Mouse (Mus musculus) forebrain, embryonic 10.5 days (tissue): ENCODE results near the gene Tor2a. TPM values are rescaled to one million over a fixed set of nuclear protein-coding genes. Genes with fewer than 3 reads are reported as not detected.

Experiments
- DNase-seq: peaks from one replicate; pipeline ENCODE4 v3.0.0-alpha.2; 2017; ENCODE audit warnings: low spot score; ENCODE audit errors: extremely low spot score
- H3K27ac ChIP-seq: fragments of 300-500 bp; sonication (generic); 2 replicates; pipeline ENCODE4 v1.5.1; 2016; ENCODE audit warnings: mild to moderate bottlenecking
- H3K27me3 ChIP-seq: fragments of 300-500 bp; sonication (generic); 2 replicates; pipeline ENCODE4 v1.6.1; 2016; ENCODE audit warnings: mild to moderate bottlenecking; ENCODE audit not compliant: poor library complexity, severe bottlenecking
- H3K36me3 ChIP-seq: fragments of 300-500 bp; sonication (generic); replicated peaks from 2 replicates; pipeline ENCODE4 v1.6.1; 2016; ENCODE audit warnings: mild to moderate bottlenecking, moderate library complexity
- H3K4me1 ChIP-seq: fragments of 300-500 bp; sonication (generic); 2 replicates; pipeline ENCODE4 v1.6.1; 2016
- H3K4me3 ChIP-seq: fragments of 300-500 bp; sonication (generic); 2 replicates; pipeline ENCODE4 v1.5.1; 2016; ENCODE audit warnings: mild to moderate bottlenecking, moderate library complexity
- H3K9me3 ChIP-seq: fragments of 300-500 bp; sonication (generic); 2 replicates; pipeline ENCODE4 v1.6.1; 2016; ENCODE audit warnings: mild to moderate bottlenecking, moderate library complexity
- WGBS: fragments of 180-500 bp; shearing (Covaris S2); methylation state at CpG from one replicate; pipeline ENCODE4 v1.1.7; 2016; 5-methylcytosine and 5-hydroxymethylcytosine counted together
- polyA plus RNA-seq: library from polyadenylated mRNA; unstranded; fragments of >200 nt; fragmentation: Nextera tagmentation; extraction: Ambion mirVana; gene quantifications from 2 replicates; pipeline ENCODE4 v1.2.1, GENCODE M21; 2016

The Tor2a gene
- polyA plus RNA-seq, 1 experiment from 2014 or later: 54.0 TPM

GRCm38 (mm10) chr2:32720053-32720452 is 37.0 kb upstream of the Tor2a start:
- peaks cover 24% of the 10 kb centered on the region for H3K4me1 ChIP-seq
- no peak for DNase-seq
- no peak overlapping the region for H3K27ac ChIP-seq
- no peaks in the 10 kb centered on the region for H3K27me3 ChIP-seq
- H3K9me3 ChIP-seq: no peaks in the 10 kb centered on the region; the same call in 1 of the 2 replicates
- no peaks in the 10 kb centered on the region for H3K36me3 ChIP-seq
- WGBS: 94% methylated on average over 3 of the region's 3 CpGs
- no peak overlapping the region for H3K4me3 ChIP-seq

DNA sequence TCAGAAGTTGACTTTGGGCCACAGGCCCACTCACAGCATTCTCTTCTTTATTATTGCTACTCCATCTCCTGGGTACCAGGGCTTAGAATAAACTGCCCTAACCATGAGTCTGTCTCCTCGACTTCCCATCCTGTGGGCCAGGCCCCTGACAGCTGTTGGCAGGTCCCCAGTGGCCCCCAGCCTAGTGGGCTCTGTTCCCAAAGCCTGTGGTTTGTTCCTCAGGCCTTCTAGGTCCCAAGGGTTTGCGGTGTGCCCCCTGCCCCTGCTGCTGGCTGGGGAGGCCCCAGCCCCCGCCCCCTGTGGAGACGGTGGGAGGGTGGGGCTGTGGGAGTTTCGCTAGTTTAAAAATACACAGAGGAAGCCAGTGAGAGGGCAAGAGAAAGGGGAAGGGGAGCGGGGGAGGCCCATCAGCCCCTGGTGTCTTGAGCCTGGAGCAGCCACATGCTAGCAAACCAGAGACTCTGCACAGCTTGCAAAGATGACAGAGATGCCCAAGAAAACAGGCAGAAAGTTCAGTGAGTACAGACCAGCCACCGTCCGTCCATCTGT is 36.3 kb upstream of the Tor2a start, which contains the start of gene Sh2d3c:
Sh2d3c (plus strand) TSS at position 375 of the 549 bp plus-strand sequence.
- Histone ChIP-seq H3K36me3 (no peaks in the 10 kb centered on the region), H3K9me3 (no peaks in the 10 kb centered on the region; the same call in 1 of the 2 replicates), H3K4me1 (peaks cover 24% of the 10 kb centered on the region), H3K4me3 (no peak within 1 kb of the TSS), H3K27ac (peak within 1 kb of the TSS; percentile 61), H3K27me3 (no peaks in the 10 kb centered on the region)
- DNase-seq: no peak
- 66% methylated on average over 8 of the region's 8 CpGs for WGBS

GRCm38 (mm10) chr2:32722046-32722445 is 35.0 kb upstream of the Tor2a start:
- Histone ChIP-seq H3K36me3 (no peaks in the 10 kb centered on the region), H3K27me3 (no peaks in the 10 kb centered on the region), H3K4me3 (no peak overlapping the region), H3K9me3 (no peaks in the 10 kb centered on the region; the same call in 1 of the 2 replicates), H3K27ac (no peak overlapping the region; the same call in 1 of the 2 replicates), H3K4me1 (peaks cover 26% of the 10 kb centered on the region)
- WGBS: 61% methylated on average over 6 of the region's 6 CpGs
- no peak for DNase-seq

DNA sequence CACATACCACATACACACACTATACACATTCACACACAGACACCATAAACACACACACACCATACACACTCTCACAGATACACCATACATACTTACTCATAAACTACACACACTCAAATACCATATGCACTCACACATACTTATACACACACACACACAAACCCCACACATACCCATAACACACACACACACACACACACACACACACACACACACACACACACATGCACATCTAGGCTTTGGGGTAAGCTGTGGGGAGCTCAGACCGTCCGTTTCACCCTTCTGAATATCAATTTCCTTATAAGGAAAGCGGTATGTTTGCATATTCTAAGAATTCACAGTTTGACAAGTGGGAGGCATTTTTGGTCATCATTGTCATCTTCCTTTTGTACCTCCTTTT is 34.5 kb upstream of the Tor2a start:
- WGBS: 86% methylated on average over 3 of the region's 3 CpGs
- Histone ChIP-seq H3K4me3 (no peak overlapping the region), H3K9me3 (no peaks in the 10 kb centered on the region), H3K27ac (no peak overlapping the region), H3K27me3 (no peaks in the 10 kb centered on the region), H3K4me1 (peaks cover 32% of the 10 kb centered on the region), H3K36me3 (no peaks in the 10 kb centered on the region)
- no peak for DNase-seq

GRCm38 (mm10) chr2:32724149-32724548 is 32.9 kb upstream of the Tor2a start:
- Histone ChIP-seq H3K4me3 (no peak overlapping the region), H3K9me3 (no peaks in the 10 kb centered on the region), H3K27me3 (peaks cover 6% of the 10 kb centered on the region; the same call in 1 of the 2 replicates), H3K27ac (no peak overlapping the region), H3K4me1 (peaks cover 37% of the 10 kb centered on the region), H3K36me3 (no peaks in the 10 kb centered on the region)
- no peak for DNase-seq
- WGBS: 82% methylated on average over 4 of the region's 4 CpGs

- WGBS: 87% methylated on average over 16 of the region's 16 CpGs
- Histone ChIP-seq H3K36me3 (no peaks in the 10 kb centered on the region), H3K27me3 (peaks cover 6% of the 10 kb centered on the region; the same call in 1 of the 2 replicates), H3K4me3 (no peak overlapping the region), H3K27ac (peak overlapping the region; percentile 40; the same call in 1 of the 2 replicates), H3K9me3 (no peaks in the 10 kb centered on the region), H3K4me1 (peaks cover 45% of the 10 kb centered on the region)
- no peak for DNase-seq
Observed at GRCm38 (mm10) chr2:32724832-32725790, 31.9 kb upstream of the Tor2a start.

DNA sequence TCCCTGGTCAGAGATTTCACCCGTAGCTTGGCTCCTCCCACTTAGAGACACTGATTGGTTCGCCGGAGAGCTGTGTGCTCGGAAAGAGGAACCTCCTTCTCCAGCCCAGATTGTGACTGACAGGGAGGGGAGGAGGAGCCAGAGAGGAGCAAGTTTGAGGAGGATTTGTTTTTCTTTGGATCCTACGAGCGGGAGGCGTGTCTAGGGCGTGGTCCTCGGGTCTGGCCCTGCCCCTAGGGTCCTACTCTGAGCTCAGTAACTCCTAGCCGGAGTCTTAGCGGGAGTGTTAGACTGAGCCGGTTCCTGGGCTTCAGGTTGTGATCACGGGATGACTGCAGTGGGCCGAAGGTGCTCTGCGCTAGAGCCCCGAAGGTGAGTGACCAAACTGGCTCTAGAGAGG is 29.6 kb upstream of the Tor2a start:
- Histone ChIP-seq H3K4me1 (peaks cover 50% of the 10 kb centered on the region), H3K27ac (peak overlapping the region; percentile 72), H3K9me3 (no peaks in the 10 kb centered on the region), H3K27me3 (peaks cover 6% of the 10 kb centered on the region; the same call in 1 of the 2 replicates), H3K36me3 (no peaks in the 10 kb centered on the region), H3K4me3 (peak overlapping the region; percentile 48)
- DNase-seq: peak; percentile 94
- WGBS: under 1% methylated on average over 16 of the region's 16 CpGs

DNA sequence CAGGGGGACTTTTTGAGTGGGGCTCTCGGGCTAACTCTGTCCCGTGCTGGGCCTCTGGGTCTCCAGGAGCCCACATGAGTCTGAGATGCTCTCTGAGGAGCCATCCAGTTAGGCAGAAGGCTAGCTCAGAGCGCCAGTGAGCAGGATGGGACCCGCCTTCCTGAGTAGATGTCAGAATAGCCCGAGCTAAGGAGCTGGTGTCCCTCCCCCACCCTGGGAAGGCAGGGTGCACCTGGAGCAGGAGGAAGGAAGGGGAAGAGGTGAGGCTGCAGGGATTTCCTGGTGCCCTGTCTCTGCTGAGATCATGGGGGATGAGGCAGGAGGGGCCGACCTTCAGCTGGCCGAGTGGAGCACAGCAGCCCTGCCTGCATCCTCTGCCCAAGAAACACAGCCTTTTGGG is 28.6 kb upstream of the Tor2a start:
- H3K4me1 ChIP-seq: peaks cover 60% of the 10 kb centered on the region
- peak overlapping the region; percentile 72 for H3K27ac ChIP-seq
- DNase-seq: no peak
- H3K9me3 ChIP-seq: no peaks in the 10 kb centered on the region
- H3K4me3 ChIP-seq: peak overlapping the region; percentile 48
- H3K36me3 ChIP-seq: no peaks in the 10 kb centered on the region
- peaks cover 6% of the 10 kb centered on the region; the same call in 1 of the 2 replicates for H3K27me3 ChIP-seq
- 64% methylated on average over 7 of the region's 7 CpGs for WGBS

- H3K4me3 ChIP-seq: 0 out of 2 replicates have a peak overlapping the region, but pooled peaks have one; percentile 1
- 78% methylated on average over 4 of the region's 4 CpGs for WGBS
- H3K27ac ChIP-seq: peak overlapping the region; percentile 74; the same call in 1 of the 2 replicates
- peaks cover 70% of the 10 kb centered on the region for H3K4me1 ChIP-seq
- no peak for DNase-seq
- no peaks in the 10 kb centered on the region for H3K9me3 ChIP-seq
- peaks cover 6% of the 10 kb centered on the region; the same call in 1 of the 2 replicates for H3K27me3 ChIP-seq
- no peaks in the 10 kb centered on the region for H3K36me3 ChIP-seq
Observed at GRCm38 (mm10) chr2:32729547-32729946, 27.5 kb upstream of the Tor2a start.

GRCm38 (mm10) chr2:32730854-32731253 is 26.2 kb upstream of the Tor2a start:
- Histone ChIP-seq H3K27me3 (peaks cover 6% of the 10 kb centered on the region; the same call in 1 of the 2 replicates), H3K4me3 (peak overlapping the region; percentile 22), H3K4me1 (peaks cover 77% of the 10 kb centered on the region), H3K27ac (peak overlapping the region; percentile 74), H3K9me3 (no peaks in the 10 kb centered on the region), H3K36me3 (no peaks in the 10 kb centered on the region)
- peak; percentile 52 for DNase-seq
- 54% methylated on average over 11 of the region's 11 CpGs for WGBS

DNA sequence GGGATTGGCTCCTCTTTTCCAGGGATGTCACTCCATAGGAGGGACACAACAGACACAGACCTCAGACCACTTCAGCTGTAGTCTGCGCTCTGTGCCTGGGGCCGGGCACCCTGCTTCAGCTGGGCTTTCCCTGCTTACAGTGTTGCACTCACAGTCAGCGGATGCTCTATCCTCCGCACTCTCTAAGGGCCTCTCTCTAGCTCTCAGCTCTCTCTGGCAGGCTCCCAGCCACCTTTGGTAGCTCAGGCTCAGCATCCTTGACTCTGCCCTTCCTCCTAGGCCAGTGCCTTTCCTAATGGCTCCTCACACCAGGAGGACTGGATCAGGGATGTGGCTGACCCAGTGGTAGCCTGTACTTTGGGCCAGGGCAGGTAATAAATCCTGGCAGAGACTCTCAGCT is 25.1 kb upstream of the Tor2a start:
- peaks cover 6% of the 10 kb centered on the region; the same call in 1 of the 2 replicates for H3K27me3 ChIP-seq
- DNase-seq: no peak
- WGBS: 70% methylated on average over 4 of the region's 4 CpGs
- H3K9me3 ChIP-seq: no peaks in the 10 kb centered on the region
- H3K4me3 ChIP-seq: no peak overlapping the region
- peaks cover 84% of the 10 kb centered on the region for H3K4me1 ChIP-seq
- H3K36me3 ChIP-seq: no peaks in the 10 kb centered on the region
- peak overlapping the region; percentile 74 for H3K27ac ChIP-seq

GRCm38 (mm10) chr2:32732695-32733094 is 24.3 kb upstream of the Tor2a start:
- H3K27ac ChIP-seq: no peak overlapping the region
- no peaks in the 10 kb centered on the region for H3K9me3 ChIP-seq
- H3K36me3 ChIP-seq: peaks cover 3% of the 10 kb centered on the region; the same call in 1 of the 2 replicates
- H3K4me3 ChIP-seq: no peak overlapping the region
- H3K27me3 ChIP-seq: peaks cover 10% of the 10 kb centered on the region; the same call in 1 of the 2 replicates
- 76% methylated on average over 6 of the region's 6 CpGs for WGBS
- DNase-seq: no peak
- peaks cover 82% of the 10 kb centered on the region for H3K4me1 ChIP-seq
